Mouse (Mus musculus) ES-Bruce4 (cell line): ENCODE data around the gene Dolpp1.

Source experiments
- CTCF ChIP-seq: IDR thresholded peaks from one replicate; pipeline ENCODE4 v1.8.1; 2011; ENCODE audit warnings: low read depth, low read length
- EP300 ChIP-seq: IDR thresholded peaks from 2 replicates; pipeline ENCODE4 v1.6.1; 2011; ENCODE audit warnings: low read depth, low read length; ENCODE audit not compliant: insufficient read depth

DNA sequence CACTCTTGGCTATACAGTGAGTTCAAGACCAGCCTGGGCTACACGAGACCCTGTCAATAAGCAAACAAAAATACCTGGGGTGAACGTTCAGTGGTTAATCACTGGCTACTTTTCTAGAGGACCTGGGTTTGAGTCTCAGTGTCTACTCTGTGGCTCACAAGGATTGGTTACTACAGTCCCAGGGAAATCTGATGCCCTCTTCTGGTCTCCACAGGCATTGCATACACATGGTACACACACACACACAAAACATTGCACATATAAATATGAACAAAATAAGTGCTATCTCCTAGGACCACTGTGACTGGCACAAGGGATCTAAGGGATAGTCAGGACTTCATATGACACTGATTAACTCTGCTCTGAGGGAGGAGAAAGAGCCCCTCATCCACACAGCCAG, 3.1 kb upstream of the Dolpp1 start:
- no peak for TF ChIP-seq CTCF
- TF ChIP-seq EP300, result no peak
